Mouse (Mus musculus) hindbrain, embryonic 15.5 days (tissue): ENCODE measurements around the gene Lcn5. TPM values are rescaled to one million over a fixed set of nuclear protein-coding genes. Genes with fewer than 3 reads are reported as not detected.

Experiments
- ATAC-seq: fragments of 200-750 bp; cut with Nextera tagmentation; 2 replicates; pipeline ENCODE4 v1.8.0; 2017; ENCODE audit warnings: low read depth, moderate number of reproducible peaks, moderate TSS enrichment; ENCODE audit not compliant: low FRiP score
- H3K27ac ChIP-seq: fragments of 300-500 bp; sonication (generic); replicated peaks from 2 replicates; pipeline ENCODE4 v1.5.1; 2015; ENCODE audit warnings: mild to moderate bottlenecking, inconsistent platforms
- H3K27me3 ChIP-seq: fragments of 300-500 bp; sonication (generic); 2 replicates; pipeline ENCODE4 v1.6.1; 2015; ENCODE audit warnings: control low read depth, inconsistent platforms
- H3K36me3 ChIP-seq: fragments of 300-500 bp; sonication (generic); 2 replicates; pipeline ENCODE4 v1.6.1; 2015; ENCODE audit warnings: control low read depth, inconsistent platforms
- H3K4me1 ChIP-seq: fragments of 300-500 bp; sonication (generic); replicated peaks from 2 replicates; pipeline ENCODE4 v1.6.1; 2015; ENCODE audit warnings: control low read depth, inconsistent platforms
- H3K4me2 ChIP-seq: fragments of 300-500 bp; sonication (generic); 2 replicates; pipeline ENCODE4 v1.6.1; 2015; ENCODE audit warnings: moderate library complexity, mild to moderate bottlenecking, inconsistent platforms
- H3K4me3 ChIP-seq: fragments of 300-500 bp; sonication (generic); 2 replicates; pipeline ENCODE4 v1.5.1; 2015; ENCODE audit warnings: mild to moderate bottlenecking, inconsistent platforms
- H3K9ac ChIP-seq: fragments of 300-500 bp; sonication (generic); 2 replicates; pipeline ENCODE4 v1.6.1; 2015; ENCODE audit warnings: inconsistent platforms
- H3K9me3 ChIP-seq: fragments of 300-500 bp; sonication (generic); 2 replicates; pipeline ENCODE4 v1.6.1; 2016; ENCODE audit warnings: control low read depth, inconsistent platforms
- WGBS: fragments of 180-500 bp; shearing (Covaris S2); methylation state at CpG from one replicate; pipeline ENCODE4 v1.1.7; 2015; 5-methylcytosine and 5-hydroxymethylcytosine counted together
- polyA plus RNA-seq: library from polyadenylated mRNA; unstranded; fragments of >200 nt; fragmentation: Nextera tagmentation; extraction: Ambion mirVana; gene quantifications from 2 replicates; pipeline ENCODE4 v1.2.1, GENCODE M21; 2015

The Lcn5 gene
- polyA plus RNA-seq, 1 experiment from 2014 or later = not detected

DNA sequence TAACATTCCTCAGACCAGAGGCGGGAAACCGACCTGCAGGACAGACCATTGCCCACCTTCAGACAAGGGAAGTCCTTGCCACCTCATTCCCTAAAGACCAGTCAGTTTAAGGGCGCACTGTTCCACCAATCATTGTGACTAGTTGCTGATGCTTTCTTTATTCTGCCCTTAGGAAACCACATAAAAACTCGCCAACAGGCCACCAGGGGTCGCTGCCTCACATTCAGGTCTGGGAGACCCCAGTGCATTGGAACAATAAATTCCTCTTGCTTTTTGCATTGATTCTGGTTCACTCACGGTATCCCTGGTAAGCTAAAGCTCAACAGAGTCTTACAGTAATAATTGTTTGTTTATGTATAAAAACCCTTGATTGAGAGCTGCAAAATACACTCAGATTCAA is 17.9 kb upstream of the Lcn5 start:
- no peak for ATAC-seq
- H3K4me3 ChIP-seq = no peak overlapping the region
- H3K9me3 ChIP-seq = no peaks in the 10 kb centered on the region
- H3K4me2 ChIP-seq = no peak overlapping the region
- no peaks in the 10 kb centered on the region for H3K27me3 ChIP-seq
- no peaks in the 10 kb centered on the region for H3K4me1 ChIP-seq
- WGBS = 21% methylated on average over 6 of the region's 6 CpGs
- H3K27ac ChIP-seq = no peak overlapping the region
- H3K36me3 ChIP-seq = no peaks in the 10 kb centered on the region
- H3K9ac ChIP-seq = no peak overlapping the region

DNA sequence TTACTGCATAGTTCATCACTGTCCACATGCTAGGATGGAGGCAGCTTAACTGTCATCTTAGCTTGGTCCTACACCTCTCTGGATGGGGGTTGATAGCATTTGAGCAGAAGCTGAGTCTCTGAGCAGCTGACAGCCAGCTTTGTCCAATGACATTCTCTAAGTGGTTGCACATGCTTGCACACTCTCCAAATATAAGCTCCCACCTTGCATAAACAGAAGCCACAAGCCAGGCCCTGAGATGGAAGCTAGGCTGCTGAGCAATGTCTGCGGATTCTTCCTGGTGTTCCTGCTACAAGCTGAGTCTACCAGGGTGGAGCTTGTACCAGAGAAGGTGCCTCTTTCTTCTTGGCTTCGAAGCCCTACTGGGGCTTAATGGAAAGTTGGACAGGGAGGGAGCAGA is 4.8 kb upstream of the Lcn5 start, which contains the start of gene Lcn8:
Gene Lcn8, plus strand, starts transcription at position 219 of the 400 bp plus-strand sequence.
- no peak within 1 kb of the TSS for H3K27ac ChIP-seq
- ATAC-seq = no peak
- H3K4me3 ChIP-seq = no peak within 1 kb of the TSS
- no peak within 1 kb of the TSS for H3K9ac ChIP-seq
- no peaks in the 10 kb centered on the region for H3K9me3 ChIP-seq
- no peaks in the 10 kb centered on the region for H3K27me3 ChIP-seq
- H3K4me1 ChIP-seq = no peaks in the 10 kb centered on the region
- H3K4me2 ChIP-seq = no peak within 1 kb of the TSS
- WGBS = 77% methylated on average over 2 of the region's 2 CpGs
- H3K36me3 ChIP-seq = no peaks in the 10 kb centered on the region

DNA sequence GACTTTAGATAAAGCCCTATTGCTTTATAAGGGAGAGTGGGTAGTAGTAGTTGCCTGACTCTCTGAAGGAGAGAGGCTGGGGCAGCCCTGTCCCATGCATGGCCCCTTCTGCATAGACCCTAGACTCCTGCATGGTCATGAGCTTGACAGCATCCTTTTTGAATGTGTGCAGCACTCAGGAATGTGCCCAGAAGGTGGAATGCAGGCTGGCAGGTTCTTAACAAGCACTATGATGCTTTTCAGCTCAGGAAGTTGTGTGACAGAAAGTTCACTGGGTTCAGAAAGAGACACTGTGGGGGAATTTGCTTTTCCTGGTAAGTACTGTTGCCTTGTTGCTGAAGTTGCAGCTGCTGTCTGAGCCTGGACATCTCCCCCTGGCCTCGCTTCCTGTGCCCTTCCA is 3.2 kb upstream of the Lcn5 start:
- ATAC-seq = no peak
- Histone ChIP-seq H3K4me3 (no peak overlapping the region), H3K27ac (no peak overlapping the region), H3K9ac (no peak overlapping the region), H3K36me3 (no peaks in the 10 kb centered on the region), H3K27me3 (no peaks in the 10 kb centered on the region), H3K9me3 (no peaks in the 10 kb centered on the region), H3K4me2 (no peak overlapping the region), H3K4me1 (no peaks in the 10 kb centered on the region)
- 70% methylated on average over 1 of the region's 1 CpGs for WGBS

DNA sequence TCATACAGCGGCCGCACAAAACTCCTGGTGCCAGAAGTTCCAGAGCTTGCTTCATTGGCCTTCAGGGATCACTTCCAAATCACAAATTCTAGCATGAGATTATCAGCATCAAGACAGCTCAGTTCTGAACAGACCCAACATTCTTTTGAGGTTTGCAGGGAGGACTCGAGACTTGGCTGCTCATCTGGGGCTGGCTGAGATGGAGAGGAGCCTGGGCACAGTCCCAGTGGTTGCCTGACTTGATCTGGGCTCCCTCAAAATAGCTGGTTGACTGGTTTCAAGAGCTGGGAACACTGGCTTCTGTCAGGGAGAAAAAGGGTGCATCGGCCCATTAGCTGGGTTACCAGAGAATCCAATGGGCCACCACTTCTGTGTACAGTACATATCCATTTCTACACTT is 1.1 kb upstream of the Lcn5 start:
- 89% methylated on average over 4 of the region's 4 CpGs for WGBS
- Histone ChIP-seq H3K4me1 (no peaks in the 10 kb centered on the region), H3K4me2 (no peak overlapping the region), H3K4me3 (no peak overlapping the region), H3K36me3 (no peaks in the 10 kb centered on the region), H3K9ac (no peak overlapping the region), H3K9me3 (no peaks in the 10 kb centered on the region), H3K27ac (no peak overlapping the region), H3K27me3 (no peaks in the 10 kb centered on the region)
- no peak for ATAC-seq

DNA sequence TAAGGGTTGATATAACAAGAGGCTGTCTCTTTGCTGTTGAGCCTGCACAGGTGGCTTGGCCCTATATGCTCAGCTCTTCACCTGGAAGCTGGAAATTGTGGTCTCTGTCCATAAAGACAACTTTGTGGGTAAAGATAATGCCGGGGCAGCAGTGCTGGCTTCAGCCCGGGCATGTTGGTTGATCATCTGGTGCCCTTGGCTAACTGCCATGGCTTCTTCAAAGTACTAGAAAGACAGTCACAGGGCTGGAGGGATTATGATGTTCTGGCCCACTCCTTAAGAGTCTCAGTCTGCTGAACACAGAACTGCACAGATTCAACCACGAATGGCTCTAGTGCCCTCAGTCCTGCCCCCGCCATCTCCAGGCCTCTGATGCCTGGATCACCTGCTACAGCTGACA is 506 bp upstream of the Lcn5 start:
- Histone ChIP-seq H3K27ac (no peak overlapping the region), H3K36me3 (no peaks in the 10 kb centered on the region), H3K4me3 (no peak overlapping the region), H3K9me3 (no peaks in the 10 kb centered on the region), H3K4me2 (no peak overlapping the region), H3K9ac (no peak overlapping the region), H3K4me1 (no peaks in the 10 kb centered on the region), H3K27me3 (no peaks in the 10 kb centered on the region)
- no peak for ATAC-seq
- WGBS = 84% methylated on average over 4 of the region's 4 CpGs

DNA sequence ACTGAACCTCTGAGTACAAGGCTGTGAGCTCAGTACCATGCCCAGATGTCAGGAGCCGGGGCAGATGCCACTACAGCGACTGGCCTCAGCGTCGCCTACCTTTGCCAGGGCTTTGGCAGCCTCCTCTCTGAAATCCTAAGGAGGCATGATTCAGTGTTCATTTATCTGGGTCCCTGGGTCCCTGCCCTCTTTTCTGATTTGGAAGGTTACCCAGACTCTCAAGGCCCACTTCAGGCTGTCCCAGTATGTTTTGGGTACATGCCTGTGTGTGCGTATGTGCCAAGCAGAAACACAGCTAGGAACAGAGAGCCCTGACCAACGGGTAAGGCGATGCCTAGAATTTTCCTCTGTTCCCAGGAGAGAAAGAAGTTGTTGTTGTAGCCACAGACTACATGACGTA is 2.5 kb downstream of the Lcn5 start:
- Histone ChIP-seq H3K4me3 (no peak overlapping the region), H3K4me1 (no peaks in the 10 kb centered on the region), H3K36me3 (no peaks in the 10 kb centered on the region), H3K9ac (no peak overlapping the region), H3K9me3 (no peaks in the 10 kb centered on the region), H3K27me3 (no peaks in the 10 kb centered on the region), H3K27ac (no peak overlapping the region), H3K4me2 (no peak overlapping the region)
- no peak for ATAC-seq
- WGBS = 88% methylated on average over 8 of the region's 8 CpGs

DNA sequence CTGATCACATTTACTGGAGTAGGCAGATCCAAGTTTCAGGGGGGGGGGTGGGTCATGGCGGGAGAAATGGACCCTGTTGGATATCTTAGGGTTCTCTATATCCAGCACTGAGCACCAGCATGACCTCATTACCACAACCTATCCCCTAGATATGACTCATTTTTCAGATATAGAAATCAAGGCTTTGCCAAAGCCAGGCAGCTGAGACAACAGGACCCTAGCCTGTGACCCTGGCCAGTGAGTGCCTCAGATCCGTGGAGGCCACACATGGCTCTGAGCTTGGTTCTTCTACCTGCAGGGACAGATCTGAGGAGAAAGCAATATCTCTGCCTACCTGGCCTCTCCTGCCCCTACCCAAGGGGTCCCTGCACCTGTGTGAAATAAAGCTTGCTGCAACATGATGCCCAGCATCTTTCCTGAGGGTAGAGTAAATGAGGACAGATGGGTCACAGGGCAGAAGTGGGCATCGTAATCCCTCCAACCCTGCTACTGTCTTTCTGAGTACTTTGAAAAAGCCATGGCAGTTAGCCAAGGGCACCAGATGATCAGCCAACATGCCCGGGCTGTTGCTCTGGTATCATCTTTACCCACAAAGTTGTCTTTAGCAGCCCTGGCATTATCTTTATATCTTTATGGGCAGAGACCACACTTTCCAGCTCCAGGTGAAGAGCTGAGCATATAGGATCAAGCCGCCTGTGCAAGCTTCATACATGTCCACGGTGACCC is 3.7 kb downstream of the Lcn5 start:
- H3K4me2 ChIP-seq = no peak overlapping the region
- 84% methylated on average over 6 of the region's 6 CpGs for WGBS
- no peaks in the 10 kb centered on the region for H3K4me1 ChIP-seq
- no peak overlapping the region for H3K9ac ChIP-seq
- no peak overlapping the region for H3K4me3 ChIP-seq
- H3K36me3 ChIP-seq = no peaks in the 10 kb centered on the region
- ATAC-seq = no peak
- H3K9me3 ChIP-seq = no peaks in the 10 kb centered on the region
- no peaks in the 10 kb centered on the region for H3K27me3 ChIP-seq
- H3K27ac ChIP-seq = no peak overlapping the region

DNA sequence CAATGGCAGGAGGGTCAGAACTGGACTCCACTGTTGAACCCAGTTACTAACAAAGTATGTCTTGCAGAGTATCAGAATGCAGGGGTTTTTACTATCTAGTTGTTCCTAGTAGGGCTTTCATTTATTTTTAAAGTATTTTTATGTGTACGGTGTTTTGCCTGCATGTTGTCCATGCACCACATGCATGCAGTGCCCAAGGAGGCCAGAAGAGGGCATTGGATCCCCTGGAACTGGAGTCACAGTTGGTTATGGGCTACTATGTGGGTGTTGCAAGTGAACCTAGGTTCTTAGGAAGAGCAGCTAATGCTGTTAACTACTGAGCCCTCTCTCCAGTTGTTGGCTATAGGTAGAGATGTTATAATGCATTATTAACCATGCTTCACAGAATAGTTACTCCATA is 5.8 kb downstream of the Lcn5 start:
- H3K27ac ChIP-seq = no peak overlapping the region
- H3K4me1 ChIP-seq = no peaks in the 10 kb centered on the region
- H3K27me3 ChIP-seq = no peaks in the 10 kb centered on the region
- no peak overlapping the region for H3K4me2 ChIP-seq
- no peak overlapping the region for H3K9ac ChIP-seq
- no peaks in the 10 kb centered on the region for H3K9me3 ChIP-seq
- no peak overlapping the region for H3K4me3 ChIP-seq
- no peaks in the 10 kb centered on the region for H3K36me3 ChIP-seq
- 58% methylated on average over 1 of the region's 1 CpGs for WGBS
- ATAC-seq = no peak

DNA sequence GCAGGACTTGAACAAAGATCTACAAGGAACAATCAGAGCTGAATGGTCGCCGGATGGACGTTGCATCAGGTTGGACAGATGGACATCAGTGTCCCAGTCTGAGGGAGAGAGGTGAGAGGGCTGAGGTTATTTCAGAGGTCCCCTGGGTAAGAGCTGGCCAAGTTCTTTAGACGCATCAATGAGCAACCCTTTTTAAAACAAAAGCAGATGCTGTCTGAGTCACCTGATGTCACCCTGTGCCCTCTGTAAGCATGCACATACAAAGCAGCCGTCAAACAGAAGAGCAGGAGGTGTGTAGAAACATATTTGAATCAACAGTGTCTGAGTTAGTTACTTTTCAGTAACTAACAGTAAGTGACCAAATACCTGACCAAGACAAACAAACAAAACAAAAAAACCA is 6.4 kb downstream of the Lcn5 start:
- no peaks in the 10 kb centered on the region for H3K9me3 ChIP-seq
- H3K36me3 ChIP-seq = no peaks in the 10 kb centered on the region
- H3K27ac ChIP-seq = no peak overlapping the region
- no peaks in the 10 kb centered on the region for H3K4me1 ChIP-seq
- ATAC-seq = no peak
- H3K4me2 ChIP-seq = no peak overlapping the region
- H3K9ac ChIP-seq = no peak overlapping the region
- 90% methylated on average over 5 of the region's 5 CpGs for WGBS
- no peak overlapping the region for H3K4me3 ChIP-seq
- H3K27me3 ChIP-seq = no peaks in the 10 kb centered on the region

DNA sequence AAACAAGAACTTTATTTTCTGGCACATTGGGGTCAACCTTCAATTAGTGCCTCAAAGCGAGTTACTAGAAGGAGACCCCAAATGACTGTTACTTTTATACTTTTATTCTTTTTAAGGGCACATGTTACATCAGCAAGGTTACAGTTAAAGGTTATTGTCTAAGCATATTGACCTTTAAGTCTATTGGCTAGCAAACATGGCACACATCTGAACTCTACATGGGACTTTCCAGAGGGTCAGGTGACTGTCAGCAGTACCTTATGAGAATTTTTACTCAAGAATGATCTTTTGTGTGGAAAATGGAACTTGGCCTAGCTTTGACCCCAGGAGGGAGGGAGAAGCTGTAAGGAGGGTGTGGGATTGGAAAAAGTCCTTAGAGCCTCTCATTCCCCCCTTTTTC is 8.8 kb downstream of the Lcn5 start:
- WGBS = 76% methylated on average over 1 of the region's 1 CpGs
- ATAC-seq = no peak
- H3K4me1 ChIP-seq = no peaks in the 10 kb centered on the region
- H3K4me3 ChIP-seq = no peak overlapping the region
- H3K9me3 ChIP-seq = no peaks in the 10 kb centered on the region
- no peaks in the 10 kb centered on the region for H3K27me3 ChIP-seq
- H3K36me3 ChIP-seq = no peaks in the 10 kb centered on the region
- no peak overlapping the region for H3K27ac ChIP-seq
- no peak overlapping the region for H3K9ac ChIP-seq
- H3K4me2 ChIP-seq = no peak overlapping the region

DNA sequence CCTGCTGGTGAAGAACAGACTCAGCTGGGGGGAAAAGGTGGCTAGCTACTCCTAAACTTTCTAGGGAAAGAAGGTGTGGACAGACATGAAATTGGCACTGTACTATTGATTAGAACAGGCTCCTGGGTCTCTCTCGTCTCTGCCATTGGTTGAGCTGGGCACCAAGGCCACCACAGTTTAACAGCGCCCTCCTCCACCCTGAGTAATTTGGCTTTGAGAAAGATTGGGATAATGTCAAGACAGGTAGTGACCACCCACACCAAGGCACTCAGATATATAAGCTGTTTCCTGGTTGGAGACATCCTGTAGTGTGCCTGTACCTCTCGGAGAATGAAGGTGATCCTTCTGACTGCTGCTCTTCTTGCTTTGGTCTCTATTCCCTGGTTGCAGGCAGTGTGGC is 18.7 kb downstream of the Lcn5 start, which contains the start of gene Lcn6:
Gene Lcn6, plus strand, starts transcription at position 301 of the 400 bp plus-strand sequence.
- Histone ChIP-seq H3K9ac (no peak within 1 kb of the TSS), H3K27ac (no peak within 1 kb of the TSS), H3K27me3 (no peaks in the 10 kb centered on the region), H3K36me3 (no peaks in the 10 kb centered on the region), H3K9me3 (no peaks in the 10 kb centered on the region), H3K4me1 (no peaks in the 10 kb centered on the region), H3K4me2 (no peak within 1 kb of the TSS), H3K4me3 (no peak within 1 kb of the TSS)
- ATAC-seq = no peak
- WGBS = 94% methylated on average over 3 of the region's 3 CpGs

DNA sequence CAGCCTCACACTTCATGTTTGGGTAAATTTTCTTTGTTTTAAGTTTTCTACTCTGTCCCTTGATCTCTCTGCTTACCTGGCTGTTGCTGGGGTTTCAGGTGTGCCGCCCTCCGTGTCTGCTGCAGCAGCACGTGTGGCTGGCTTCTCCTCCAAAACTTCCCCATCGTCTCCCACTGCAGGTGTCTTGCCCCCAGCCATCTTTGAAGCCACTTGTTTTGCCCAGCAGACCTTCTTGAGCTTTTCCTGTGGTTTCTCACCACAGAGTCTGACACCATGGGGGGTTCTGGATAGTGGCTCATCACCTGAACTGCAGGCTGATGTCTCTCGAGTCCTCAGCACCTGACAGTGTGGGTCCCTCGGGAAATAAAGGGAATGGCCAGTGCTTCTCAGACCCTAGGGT is 21.8 kb downstream of the Lcn5 start:
- Histone ChIP-seq H3K4me1 (no peaks in the 10 kb centered on the region), H3K9ac (no peak overlapping the region), H3K36me3 (no peaks in the 10 kb centered on the region), H3K27me3 (no peaks in the 10 kb centered on the region), H3K4me3 (no peak overlapping the region), H3K4me2 (no peak overlapping the region), H3K9me3 (no peaks in the 10 kb centered on the region), H3K27ac (no peak overlapping the region)
- WGBS = 89% methylated on average over 6 of the region's 6 CpGs
- no peak for ATAC-seq

DNA sequence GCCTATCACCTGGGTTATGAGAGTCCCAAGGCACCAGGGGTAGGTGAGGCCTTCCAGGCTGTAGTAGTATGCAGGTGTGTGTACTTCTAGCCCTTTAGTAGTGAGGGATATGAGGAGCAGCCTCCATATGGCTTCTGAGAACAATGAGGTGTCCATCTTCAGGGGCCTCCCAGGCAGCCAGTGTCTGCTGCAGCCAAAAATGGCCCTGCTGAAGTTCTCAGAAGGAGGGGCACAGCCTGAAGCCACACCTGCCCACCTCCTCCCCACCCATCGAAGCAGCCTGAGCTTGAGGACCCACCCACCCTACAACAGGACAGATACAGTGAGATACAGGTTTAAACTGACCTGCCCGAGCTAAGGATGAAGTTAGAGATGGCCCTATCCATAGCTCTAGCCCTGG is 24.7 kb downstream of the Lcn5 start, which contains the start of gene Lcn10:
Gene Lcn10, plus strand, starts transcription at position 301 of the 400 bp plus-strand sequence.
- no peak within 1 kb of the TSS for H3K9ac ChIP-seq
- WGBS = 79% methylated on average over 2 of the region's 2 CpGs
- no peaks in the 10 kb centered on the region for H3K9me3 ChIP-seq
- no peak within 1 kb of the TSS for H3K4me2 ChIP-seq
- 0 out of 2 replicates have a peak, but pooled peaks cover 3% of the 10 kb centered on the region for H3K27me3 ChIP-seq
- no peak within 1 kb of the TSS for H3K4me3 ChIP-seq
- no peak for ATAC-seq
- no peaks in the 10 kb centered on the region for H3K4me1 ChIP-seq
- H3K27ac ChIP-seq = no peak within 1 kb of the TSS
- H3K36me3 ChIP-seq = no peaks in the 10 kb centered on the region
